Mouse (Mus musculus) kidney, postnatal 0 days (tissue): Measurements from ENCODE around the gene Gm44965. TPM values are rescaled to one million over a fixed set of nuclear protein-coding genes. Genes with fewer than 3 reads are reported as not detected.

Experiments
- ATAC-seq: fragments of 200-750 bp; cut with Nextera tagmentation; replicated peaks from 2 replicates; pipeline ENCODE4 v1.8.0; 2017; ENCODE audit warnings: low read depth, moderate number of reproducible peaks, moderate TSS enrichment, moderate library complexity; ENCODE audit not compliant: low FRiP score
- DNase-seq: peaks from one replicate; pipeline ENCODE4 v3.0.0-alpha.2; 2016; ENCODE audit warnings: low spot score
- H3K27ac ChIP-seq: fragments of 300-500 bp; sonication (generic); 2 replicates; pipeline ENCODE4 v1.5.1; 2014; ENCODE audit warnings: mild to moderate bottlenecking
- H3K27me3 ChIP-seq: fragments of 300-500 bp; sonication (generic); 2 replicates; pipeline ENCODE4 v1.6.1; 2014; ENCODE audit warnings: low read length, mixed read lengths; ENCODE audit not compliant: insufficient read depth
- H3K36me3 ChIP-seq: fragments of 300-500 bp; sonication (generic); 2 replicates; pipeline ENCODE4 v1.6.1; 2014; ENCODE audit warnings: low read length, mixed read lengths; ENCODE audit not compliant: insufficient read depth
- H3K4me1 ChIP-seq: fragments of 300-500 bp; sonication (generic); replicated peaks from 2 replicates; pipeline ENCODE4 v1.6.1; 2014; ENCODE audit warnings: antibody characterized with exemption, low read length, mixed read lengths; ENCODE audit not compliant: insufficient read depth
- H3K4me2 ChIP-seq: fragments of 300-500 bp; sonication (generic); 2 replicates; pipeline ENCODE4 v1.6.1; 2014; ENCODE audit warnings: mild to moderate bottlenecking, low read length, moderate library complexity, mixed read lengths
- H3K4me3 ChIP-seq: fragments of 300-500 bp; sonication (generic); replicated peaks from 2 replicates; pipeline ENCODE4 v1.5.1; 2014; ENCODE audit warnings: low read depth, low read length
- H3K9ac ChIP-seq: fragments of 300-500 bp; sonication (generic); 2 replicates; pipeline ENCODE4 v1.6.1; 2014; ENCODE audit warnings: low read depth, low read length
- H3K9me3 ChIP-seq: fragments of 300-500 bp; sonication (generic); replicated peaks from 2 replicates; pipeline ENCODE4 v1.6.1; 2016; ENCODE audit warnings: low read length, inconsistent platforms, mixed read lengths
- CTCF ChIP-seq: IDR thresholded peaks from 2 replicates; pipeline ENCODE4 v1.5.1; 2016; ENCODE audit warnings: antibody characterized with exemption, low read depth, mild to moderate bottlenecking, moderate library complexity
- WGBS: fragments of 180-500 bp; shearing (Covaris S2); extraction: QIAGEN DNeasy Blood & Tissue Kit; methylation state at CpG from one replicate; pipeline ENCODE4 v1.1.7; 2014; 5-methylcytosine and 5-hydroxymethylcytosine counted together
- polyA plus RNA-seq: library from polyadenylated mRNA; unstranded; fragments of >200 nt; fragmentation: Nextera tagmentation; extraction: Ambion mirVana; gene quantifications from 2 replicates; pipeline ENCODE4 v1.2.1, GENCODE M21; 2015

Gm44965 gene
- polyA plus RNA-seq, 1 experiment from 2014 or later, result not detected

DNA sequence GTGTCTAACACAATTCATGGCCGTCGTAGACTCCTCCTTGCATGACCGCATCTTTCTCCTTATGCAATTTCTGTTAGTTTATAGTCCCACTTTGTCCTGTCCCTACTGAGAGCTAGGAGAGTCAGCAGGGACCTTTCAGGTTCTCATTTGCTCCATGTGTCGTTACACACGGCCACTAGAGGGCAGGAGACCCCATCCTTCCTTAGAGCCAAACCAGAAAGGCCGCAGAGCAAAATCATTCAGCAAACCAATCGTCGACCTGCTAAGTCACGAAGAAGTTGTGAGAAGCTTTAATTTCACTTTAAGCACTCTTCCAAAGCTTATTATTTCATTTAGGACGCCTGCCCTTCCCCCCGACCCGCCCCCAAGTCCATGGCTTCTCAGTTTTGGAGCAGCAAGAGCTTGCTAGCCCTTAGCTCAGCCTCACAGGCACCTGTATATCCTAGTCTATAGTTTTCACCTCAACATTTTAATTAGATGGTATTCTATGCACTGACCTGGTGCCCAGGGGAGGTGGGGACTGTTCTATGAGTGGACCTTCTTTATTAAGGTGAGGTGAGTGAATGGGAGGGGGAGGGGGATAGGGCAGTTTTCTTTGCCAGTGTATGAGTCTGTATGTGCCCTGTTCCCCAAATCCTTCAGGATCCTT lies 52.0 kb downstream of the Gm44965 start:
- peak; percentile 87 for TF ChIP-seq CTCF
- no peaks in the 10 kb centered on the region for H3K9me3 ChIP-seq
- H3K36me3 ChIP-seq, result no peaks in the 10 kb centered on the region
- H3K27ac ChIP-seq, result no peak overlapping the region
- WGBS, result 7% methylated on average over 12 of the region's 12 CpGs
- DNase-seq (peak; percentile 89), ATAC-seq (0 out of 2 replicates have a peak, but pooled peaks have one; percentile 34)
- no peaks in the 10 kb centered on the region for H3K27me3 ChIP-seq
- H3K9ac ChIP-seq, result no peak overlapping the region
- H3K4me3 ChIP-seq, result no peak overlapping the region
- H3K4me2 ChIP-seq, result 0 out of 2 replicates have a peak overlapping the region, but pooled peaks have one; percentile 2
- no peaks in the 10 kb centered on the region for H3K4me1 ChIP-seq

DNA sequence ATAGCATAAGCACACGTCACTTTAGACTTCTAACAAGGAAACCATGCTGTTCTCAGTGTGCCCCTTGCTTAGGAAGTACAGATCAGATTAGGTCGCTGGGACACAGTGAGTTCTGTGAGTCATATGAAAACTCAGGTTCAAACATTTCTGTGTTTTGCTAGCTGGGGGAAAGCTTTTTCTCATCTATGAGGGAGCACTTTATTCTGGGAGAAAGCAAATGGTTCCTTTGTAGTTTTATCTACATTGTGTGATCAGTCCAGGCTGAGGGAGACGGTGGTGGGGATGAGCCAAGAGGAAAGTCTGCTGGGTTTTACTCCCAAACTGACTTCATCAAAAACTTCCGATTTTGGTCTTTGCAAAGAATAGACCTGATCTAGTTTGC lies 52.6 kb downstream of the Gm44965 start:
- Histone ChIP-seq H3K27me3 (no peaks in the 10 kb centered on the region), H3K4me2 (no peak overlapping the region), H3K9ac (no peak overlapping the region), H3K27ac (no peak overlapping the region), H3K9me3 (no peaks in the 10 kb centered on the region), H3K36me3 (no peaks in the 10 kb centered on the region), H3K4me1 (no peaks in the 10 kb centered on the region), H3K4me3 (no peak overlapping the region)
- no peak for TF ChIP-seq CTCF
- DNase-seq (no peak), ATAC-seq (no peak)
- WGBS, result 83% methylated on average over 4 of the region's 4 CpGs

DNA sequence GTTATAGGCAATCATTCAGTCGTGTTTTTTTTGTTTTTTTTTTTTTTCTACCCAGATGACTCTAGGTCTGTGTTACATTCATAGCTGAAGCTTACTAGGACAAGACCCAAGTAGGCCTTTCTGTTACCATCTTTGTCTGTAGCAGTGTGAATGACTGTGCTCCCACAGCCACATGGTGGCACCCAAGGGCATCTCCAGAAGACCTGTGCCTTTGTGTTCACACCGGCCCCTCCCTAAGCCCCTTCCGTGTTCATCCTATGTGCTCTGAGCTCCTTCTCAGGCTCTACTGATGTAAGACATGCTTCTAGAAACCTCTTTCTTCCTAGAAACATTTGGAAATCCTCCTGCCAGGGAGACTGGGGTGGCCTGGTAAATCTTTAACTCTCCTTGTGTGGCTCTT lies 53.3 kb downstream of the Gm44965 start, which contains the start of gene Gimap8:
Gimap8 (plus strand) TSS at position 240 of the 400 bp plus-strand sequence.
- Histone ChIP-seq H3K4me1 (no peaks in the 10 kb centered on the region), H3K9me3 (no peaks in the 10 kb centered on the region), H3K9ac (no peak within 1 kb of the TSS), H3K27me3 (no peaks in the 10 kb centered on the region), H3K36me3 (no peaks in the 10 kb centered on the region), H3K4me3 (no peak within 1 kb of the TSS), H3K27ac (no peak within 1 kb of the TSS), H3K4me2 (peak within 1 kb of the TSS; percentile 21; the same call in 1 of the 2 replicates)
- peak; percentile 71 for TF ChIP-seq CTCF
- DNase-seq (peak; percentile 67), ATAC-seq (0 out of 2 replicates have a peak, but pooled peaks have one; percentile 42)
- WGBS, result 29% methylated on average over 3 of the region's 3 CpGs

DNA sequence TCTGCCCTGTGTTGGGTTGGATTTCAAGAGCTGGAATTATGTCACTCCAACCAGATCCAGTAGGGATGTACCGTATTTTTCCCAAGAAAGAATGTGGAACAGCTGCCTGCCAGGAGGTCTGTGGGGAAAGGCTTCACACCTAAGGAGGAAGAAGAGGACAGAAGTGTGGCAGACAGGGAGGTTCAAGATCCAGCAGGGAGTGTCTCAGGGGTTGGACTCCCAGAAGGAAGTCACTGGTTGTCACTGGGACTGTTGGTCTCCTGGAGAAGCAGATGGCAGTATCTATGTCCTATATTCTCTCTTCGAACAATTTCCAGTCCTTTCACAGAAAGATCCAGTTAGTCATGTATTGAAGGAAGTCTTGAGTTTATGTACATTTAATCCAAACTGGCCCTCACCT lies 53.9 kb downstream of the Gm44965 start:
- no peaks in the 10 kb centered on the region for H3K9me3 ChIP-seq
- 0 out of 2 replicates have a peak, but pooled peaks have one; percentile 29 for ATAC-seq
- no peak for DNase-seq
- no peaks in the 10 kb centered on the region for H3K27me3 ChIP-seq
- H3K4me3 ChIP-seq, result no peak overlapping the region
- no peak overlapping the region for H3K27ac ChIP-seq
- H3K9ac ChIP-seq, result no peak overlapping the region
- no peak for TF ChIP-seq CTCF
- peak overlapping the region; percentile 21; the same call in 1 of the 2 replicates for H3K4me2 ChIP-seq
- no peaks in the 10 kb centered on the region for H3K4me1 ChIP-seq
- 73% methylated on average over 2 of the region's 2 CpGs for WGBS
- no peaks in the 10 kb centered on the region for H3K36me3 ChIP-seq

GRCm38 (mm10) chr6:48648779-48649178 lies 55.0 kb downstream of the Gm44965 start:
- Histone ChIP-seq H3K36me3 (no peaks in the 10 kb centered on the region), H3K4me3 (no peak overlapping the region), H3K4me2 (no peak overlapping the region), H3K9ac (no peak overlapping the region), H3K4me1 (no peaks in the 10 kb centered on the region), H3K27ac (no peak overlapping the region), H3K9me3 (no peaks in the 10 kb centered on the region), H3K27me3 (no peaks in the 10 kb centered on the region)
- ATAC-seq (no peak), DNase-seq (no peak)
- WGBS, result 88% methylated on average over 4 of the region's 4 CpGs
- no peak for TF ChIP-seq CTCF

DNA sequence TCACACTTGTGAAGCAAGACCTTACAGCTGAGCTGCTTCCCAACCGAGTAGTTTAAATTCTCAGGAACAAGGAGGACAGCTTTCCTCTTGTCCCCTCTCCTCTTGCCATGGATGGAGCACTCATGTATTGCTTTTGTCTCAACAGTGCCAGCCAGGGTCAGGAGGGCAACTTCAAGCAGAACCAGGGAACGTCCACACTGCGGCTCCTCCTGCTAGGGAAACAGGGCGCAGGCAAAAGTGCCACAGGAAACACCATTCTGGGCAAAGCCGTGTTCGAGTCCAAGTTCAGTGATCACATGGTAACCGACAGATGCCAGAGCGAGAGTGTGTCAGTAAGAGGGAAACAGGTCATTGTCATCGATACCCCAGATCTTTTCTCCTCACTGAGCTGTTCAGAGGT lies 56.3 kb downstream of the Gm44965 start:
- DNase-seq (no peak), ATAC-seq (no peak)
- Histone ChIP-seq H3K36me3 (no peaks in the 10 kb centered on the region), H3K4me1 (no peaks in the 10 kb centered on the region), H3K27me3 (no peaks in the 10 kb centered on the region), H3K9me3 (no peaks in the 10 kb centered on the region), H3K4me3 (no peak overlapping the region), H3K27ac (no peak overlapping the region), H3K4me2 (no peak overlapping the region), H3K9ac (no peak overlapping the region)
- no peak for TF ChIP-seq CTCF
- WGBS, result 87% methylated on average over 9 of the region's 9 CpGs

- H3K36me3 ChIP-seq, result no peaks in the 10 kb centered on the region
Observed at GRCm38 (mm10) chr6:48658721-48659120, 65.0 kb downstream of the Gm44965 start.

More at GRCm38 (mm10) chr6:48658721-48659120, 65.0 kb downstream of the Gm44965 start:
- Histone ChIP-seq H3K27ac (no peak overlapping the region), H3K4me2 (no peak overlapping the region), H3K27me3 (no peaks in the 10 kb centered on the region), H3K4me1 (no peaks in the 10 kb centered on the region), H3K9ac (no peak overlapping the region), H3K4me3 (no peak overlapping the region), H3K9me3 (no peaks in the 10 kb centered on the region)
- no peak for ATAC-seq
- no peak for TF ChIP-seq CTCF
- DNase-seq, result no peak
- WGBS, result 55% methylated on average over 5 of the region's 5 CpGs
